Mouse (Mus musculus): Measurements from ENCODE around the gene Fcor.

DNA sequence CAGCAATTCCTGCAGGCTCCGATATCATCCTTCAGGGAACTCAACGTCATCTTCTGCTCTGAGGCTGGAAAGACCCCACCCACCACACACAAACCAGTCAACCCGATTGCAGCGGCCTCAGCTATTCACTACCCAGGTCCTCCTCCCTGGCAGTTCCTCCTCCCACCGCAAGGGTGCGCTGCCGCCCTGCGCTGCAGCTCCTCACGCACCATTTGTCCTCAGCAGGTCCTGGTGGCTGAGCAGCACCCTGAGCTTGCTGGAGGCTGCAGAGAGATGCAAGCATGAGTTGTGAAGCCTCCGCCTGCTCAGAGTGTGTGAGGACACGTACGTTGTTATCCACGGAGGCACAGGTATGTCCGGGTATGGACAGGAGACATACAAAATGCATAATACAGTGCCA lies 46.4 kb upstream of the Fcor start:
- TF ChIP-seq USF1 (IDR thresholded peaks at IDR 0.05; ENCODE audit: low read depth) (no peak), CTCF (IDR thresholded peaks at IDR 0.05; ENCODE audit: control insufficient read depth, insufficient read depth, insufficient read length) (peak; percentile 76), MAX (IDR thresholded peaks at IDR 0.05) (no peak), MYOG (IDR thresholded peaks at IDR 0.05; ENCODE audit: control insufficient read depth, extremely low read depth, insufficient read length) (no peak), MYOD1 (IDR thresholded peaks at IDR 0.05; ENCODE audit: control insufficient read depth, insufficient read length, low read depth) (no peak), CEBPB (IDR thresholded peaks at IDR 0.05; ENCODE audit: low read depth) (no peak)
